Mouse (Mus musculus) kidney, postnatal 0 days (tissue): ENCODE measurements around the gene Mettl26. TPM values are rescaled to one million over a fixed set of nuclear protein-coding genes. Genes with fewer than 3 reads are reported as not detected.

Experiments used
- ATAC-seq: fragments of 200-750 bp; cut with Nextera tagmentation; replicated peaks from 2 replicates; pipeline ENCODE4 v1.8.0; 2017; ENCODE audit warnings: low read depth, moderate number of reproducible peaks, moderate TSS enrichment, moderate library complexity; ENCODE audit not compliant: low FRiP score
- DNase-seq: peaks from one replicate; pipeline ENCODE4 v3.0.0-alpha.2; 2016; ENCODE audit warnings: low spot score
- H3K27ac ChIP-seq: fragments of 300-500 bp; sonication (generic); 2 replicates; pipeline ENCODE4 v1.5.1; 2014; ENCODE audit warnings: mild to moderate bottlenecking
- H3K27me3 ChIP-seq: fragments of 300-500 bp; sonication (generic); 2 replicates; pipeline ENCODE4 v1.6.1; 2014; ENCODE audit warnings: low read length, mixed read lengths; ENCODE audit not compliant: insufficient read depth
- H3K36me3 ChIP-seq: fragments of 300-500 bp; sonication (generic); 2 replicates; pipeline ENCODE4 v1.6.1; 2014; ENCODE audit warnings: low read length, mixed read lengths; ENCODE audit not compliant: insufficient read depth
- H3K4me1 ChIP-seq: fragments of 300-500 bp; sonication (generic); replicated peaks from 2 replicates; pipeline ENCODE4 v1.6.1; 2014; ENCODE audit warnings: antibody characterized with exemption, low read length, mixed read lengths; ENCODE audit not compliant: insufficient read depth
- H3K4me2 ChIP-seq: fragments of 300-500 bp; sonication (generic); 2 replicates; pipeline ENCODE4 v1.6.1; 2014; ENCODE audit warnings: mild to moderate bottlenecking, low read length, moderate library complexity, mixed read lengths
- H3K4me3 ChIP-seq: fragments of 300-500 bp; sonication (generic); replicated peaks from 2 replicates; pipeline ENCODE4 v1.5.1; 2014; ENCODE audit warnings: low read depth, low read length
- H3K9ac ChIP-seq: fragments of 300-500 bp; sonication (generic); 2 replicates; pipeline ENCODE4 v1.6.1; 2014; ENCODE audit warnings: low read depth, low read length
- H3K9me3 ChIP-seq: fragments of 300-500 bp; sonication (generic); replicated peaks from 2 replicates; pipeline ENCODE4 v1.6.1; 2016; ENCODE audit warnings: low read length, inconsistent platforms, mixed read lengths
- CTCF ChIP-seq: IDR thresholded peaks from 2 replicates; pipeline ENCODE4 v1.5.1; 2016; ENCODE audit warnings: antibody characterized with exemption, low read depth, mild to moderate bottlenecking, moderate library complexity
- WGBS: fragments of 180-500 bp; shearing (Covaris S2); extraction: QIAGEN DNeasy Blood & Tissue Kit; methylation state at CpG from one replicate; pipeline ENCODE4 v1.1.7; 2014; 5-methylcytosine and 5-hydroxymethylcytosine counted together
- polyA plus RNA-seq: library from polyadenylated mRNA; unstranded; fragments of >200 nt; fragmentation: Nextera tagmentation; extraction: Ambion mirVana; gene quantifications from 2 replicates; pipeline ENCODE4 v1.2.1, GENCODE M21; 2015

The Mettl26 gene
- polyA plus RNA-seq, 1 experiment from 2014 or later: 106 TPM

- Histone ChIP-seq H3K27ac (no peak overlapping the region), H3K4me1 (no peaks in the 10 kb centered on the region), H3K4me2 (no peak overlapping the region), H3K9ac (no peak overlapping the region), H3K9me3 (no peaks in the 10 kb centered on the region), H3K27me3 (no peaks in the 10 kb centered on the region), H3K36me3 (no peaks in the 10 kb centered on the region), H3K4me3 (no peak overlapping the region)
- WGBS: 82% methylated on average over 3 of the region's 3 CpGs
- TF ChIP-seq CTCF: no peak
- no peak for DNase-seq
- no peak for ATAC-seq
These were observed 28.2 kb downstream of the Mettl26 start for GRCm38 (mm10) chr17:25903061-25903460.

GRCm38 (mm10) chr17:25907640-25908039 is 32.8 kb downstream of the Mettl26 start:
- 83% methylated on average over 2 of the region's 2 CpGs for WGBS
- DNase-seq: no peak
- Histone ChIP-seq H3K27ac (no peak overlapping the region), H3K4me2 (no peak overlapping the region), H3K4me1 (no peaks in the 10 kb centered on the region), H3K36me3 (no peaks in the 10 kb centered on the region), H3K9ac (no peak overlapping the region), H3K4me3 (no peak overlapping the region), H3K9me3 (no peaks in the 10 kb centered on the region), H3K27me3 (no peaks in the 10 kb centered on the region)
- no peak for TF ChIP-seq CTCF
- no peak for ATAC-seq

- no peak for ATAC-seq
- Histone ChIP-seq H3K4me2 (no peak overlapping the region), H3K4me3 (no peak overlapping the region), H3K4me1 (no peaks in the 10 kb centered on the region), H3K9ac (no peak overlapping the region), H3K27ac (no peak overlapping the region), H3K36me3 (no peaks in the 10 kb centered on the region), H3K9me3 (no peaks in the 10 kb centered on the region), H3K27me3 (no peaks in the 10 kb centered on the region)
- 84% methylated on average over 4 of the region's 4 CpGs for WGBS
- TF ChIP-seq CTCF: no peak
- no peak for DNase-seq
These were observed 36.9 kb downstream of the Mettl26 start for GRCm38 (mm10) chr17:25911816-25912215.

- Histone ChIP-seq H3K4me2 (no peak overlapping the region; the same call in 1 of the 2 replicates), H3K4me1 (peaks cover 1% of the 10 kb centered on the region; the same call in 1 of the 2 replicates), H3K4me3 (no peak overlapping the region), H3K9me3 (no peaks in the 10 kb centered on the region), H3K36me3 (no peaks in the 10 kb centered on the region; the same call in 1 of the 2 replicates), H3K9ac (no peak overlapping the region), H3K27me3 (no peaks in the 10 kb centered on the region), H3K27ac (no peak overlapping the region)
- no peak for DNase-seq
- no peak for TF ChIP-seq CTCF
- 73% methylated on average over 14 of the region's 14 CpGs for WGBS
- ATAC-seq: no peak
These were observed 38.5 kb downstream of the Mettl26 start for GRCm38 (mm10) chr17:25913186-25913876.

- TF ChIP-seq CTCF: no peak
- no peak overlapping the region for H3K27ac ChIP-seq
- no peak overlapping the region for H3K9ac ChIP-seq
- ATAC-seq (no peak), DNase-seq (no peak)
- H3K27me3 ChIP-seq: no peaks in the 10 kb centered on the region
- no peaks in the 10 kb centered on the region for H3K9me3 ChIP-seq
- no peak overlapping the region; the same call in 1 of the 2 replicates for H3K4me2 ChIP-seq
- WGBS: 80% methylated on average over 1 of the region's 1 CpGs
- no peak overlapping the region for H3K4me3 ChIP-seq
- no peaks in the 10 kb centered on the region; the same call in 1 of the 2 replicates for H3K36me3 ChIP-seq
- peaks cover 7% of the 10 kb centered on the region for H3K4me1 ChIP-seq
These were observed 39.0 kb downstream of the Mettl26 start for GRCm38 (mm10) chr17:25913877-25914275.

- no peak overlapping the region for H3K27ac ChIP-seq
- no peak for ATAC-seq
These were observed 39.4 kb downstream of the Mettl26 start for GRCm38 (mm10) chr17:25914295-25914694.

More at GRCm38 (mm10) chr17:25914295-25914694, 39.4 kb downstream of the Mettl26 start:
- no peak for DNase-seq
- Histone ChIP-seq H3K9ac (no peak overlapping the region), H3K27me3 (no peaks in the 10 kb centered on the region), H3K9me3 (no peaks in the 10 kb centered on the region), H3K4me1 (peaks cover 7% of the 10 kb centered on the region), H3K4me3 (no peak overlapping the region), H3K36me3 (no peaks in the 10 kb centered on the region; the same call in 1 of the 2 replicates), H3K4me2 (no peak overlapping the region)
- TF ChIP-seq CTCF: no peak
- 82% methylated on average over 4 of the region's 4 CpGs for whole genome bisulfite sequencing
